Comparison of ENCODE assay signal across 8 mouse cellular contexts in genomic region chr9:86451617-86452016, GRCm38 (mm10). TPM values are rescaled to one million over a fixed set of nuclear protein-coding genes. Genes with fewer than 3 reads are reported as not detected.
A peak's percentile ranks its signal among the peaks of the same experiment; 100 is the strongest.
DNase-seq lines count a peak whose midpoint lies in the region; ATAC-seq and TF ChIP-seq lines count a peak whose summit lies in the region.

No protein-coding gene starts in this region.

- no peak overlapping the region for H3K27ac ChIP-seq in gastrocnemius, adult 2 months

- peak; percentile 81 for TF ChIP-seq CTCF in gastrocnemius, adult 2 months (IDR thresholded peaks at IDR 0.05)

- ATAC-seq in frontal cortex, adult (ENCODE audit: low TSS enrichment): peak; percentile 85
- ATAC-seq in megakaryocyte progenitor cell, adult 5-6 weeks (replicated peaks; ENCODE audit: poor library complexity): peak; percentile 90

- intact Hi-C loops in gastrocnemius, adult 2 months (cut with DNase I): no loop called here
- intact Hi-C loops in gastrocnemius, postnatal 36 days (cut with DNase I): no loop called here
- intact Hi-C loops in left cerebral cortex, postnatal 25 days (cut with DNase I): loop anchor here (1.0 kb wide), 1 partner anchor 672 kb away; no protein-coding TSS in a partner anchor

- peak; percentile 46 for DNase-seq in gastrocnemius, adult 2 months
- no peak for DNase-seq in gastrocnemius, postnatal 36 days
- DNase-seq in cerebellum, adult 9-10 months: peak; percentile 65
- DNase-seq in induced T-regulatory cell, adult 2 months (ENCODE audit: low read depth): peak; percentile 69
- peak; percentile 73 to 81 for DNase-seq in left cerebral cortex, postnatal 25 days (ENCODE audit: low spot score in 2 of 2)
- DNase-seq in right cerebral cortex, postnatal 14 days: peak; percentile 65

- no peak overlapping the region for H3K4me3 ChIP-seq in gastrocnemius, adult 2 months

RNA-seq across cellular contexts. Expression of gene Ube2cbp, which starts 13.1 kb away (rescaled TPM):
- total RNA-seq in gastrocnemius, adult 2 months (2021): 1 to 10 TPM; 3.1 to 4.7 TPM
- 1 to 10 TPM; 2.6 to 2.8 TPM for total RNA-seq in gastrocnemius, postnatal 36 days (2021)
- total RNA-seq in left cerebral cortex, postnatal 25 days (2021): 1 to 10 TPM; 3.8 to 4.3 TPM
- total RNA-seq in megakaryocyte progenitor cell, adult 5-6 weeks (2015): 3.9 and 5.2 TPM in 2 replicates
- total RNA-seq in megakaryocyte progenitor cell, adult 5-6 weeks (2017): 2.9 and 4.0 TPM in 2 replicates

RNA-seq across cellular contexts. Expression of gene Dop1a, which starts 15.3 kb away (rescaled TPM):
- total RNA-seq in gastrocnemius, adult 2 months (2021): 10 to 100 TPM in 1 of 2 experiments, 1 to 10 TPM in 1; 9.5 to 12.1 TPM
- total RNA-seq in gastrocnemius, postnatal 36 days (2021): 10 to 100 TPM in 1 of 2 experiments, 1 to 10 TPM in 1; 9.1 to 10.1 TPM
- total RNA-seq in left cerebral cortex, postnatal 25 days (2021): 10 to 100 TPM; 56.8 to 59.8 TPM
- 19.3 and 32.3 TPM in 2 replicates for total RNA-seq in megakaryocyte progenitor cell, adult 5-6 weeks (2015)
- 13.7 and 19.1 TPM in 2 replicates for total RNA-seq in megakaryocyte progenitor cell, adult 5-6 weeks (2017)

Comparison
In these comparisons a context has a peak if more than half of its experiments do, and no peak if none do; other contexts are left out.
1. DNase-seq: peak in gastrocnemius, adult 2 months (single experiment), cerebellum, adult 9-10 months (single experiment), induced T-regulatory cell, adult 2 months (single experiment), left cerebral cortex, postnatal 25 days (2 of 2) and right cerebral cortex, postnatal 14 days (single experiment); none in gastrocnemius, postnatal 36 days (0 of 2).